Mouse (Mus musculus): ENCODE results near the gene Rapgef1. TPM values are rescaled to one million over a fixed set of nuclear protein-coding genes. Genes with fewer than 3 reads are reported as not detected.

Rapgef1 gene
- polyA plus RNA-seq, 1 experiment from 2014 or later: 22.4 TPM

GRCm38 (mm10) chr2:29633782-29634181 is 14.3 kb downstream of the Rapgef1 start:
- H3K27me3 ChIP-seq (replicated peaks; ENCODE audit: control insufficient read depth, insufficient read depth, low read length): no peaks in the 10 kb centered on the region
- H3K4me1 ChIP-seq (ENCODE audit: control insufficient read depth, insufficient read depth, low read length): peaks cover 25% of the 10 kb centered on the region
- ATAC-seq (ENCODE audit: low read depth): no peak
- H3K4me3 ChIP-seq (ENCODE audit: low read depth, low read length): no peak overlapping the region
- no peak for DNase-seq (ENCODE audit: low spot score)
- H3K9ac ChIP-seq (ENCODE audit: low read depth, low read length): no peak overlapping the region
- H3K36me3 ChIP-seq (ENCODE audit: control insufficient read depth, insufficient read depth, low read length): no peaks in the 10 kb centered on the region
- 90% methylated on average over 3 of the region's 3 CpGs for WGBS
- H3K27ac ChIP-seq (replicated peaks; ENCODE audit: low read depth, low read length): peak overlapping the region; percentile 41; the same call in 1 of the 2 replicates
- H3K4me2 ChIP-seq (ENCODE audit: low read depth, low read length): no peak overlapping the region
- H3K9me3 ChIP-seq (ENCODE audit: control insufficient read depth, low read length): no peaks in the 10 kb centered on the region

DNA sequence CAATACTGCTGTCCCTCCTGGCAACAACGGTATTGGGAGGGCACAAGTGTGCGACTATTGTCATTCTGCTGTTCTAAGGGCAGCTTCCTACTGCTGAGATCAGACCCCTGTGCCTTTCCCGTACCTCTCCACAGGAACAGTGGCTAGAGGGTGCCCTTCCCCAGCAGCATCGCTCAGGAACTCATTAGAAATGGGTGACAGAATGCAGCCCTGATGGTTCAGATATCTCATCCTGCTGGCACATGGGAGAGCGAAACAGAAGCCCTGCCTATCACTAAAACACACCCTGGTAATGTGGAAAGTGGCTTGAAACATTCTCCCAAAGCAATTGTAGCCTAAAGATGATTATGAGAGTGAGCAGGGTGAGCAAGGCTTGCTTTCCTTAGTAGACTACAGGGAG is 15.0 kb downstream of the Rapgef1 start:
- Histone ChIP-seq H3K4me1 (ENCODE audit: control insufficient read depth, insufficient read depth, low read length) (peaks cover 19% of the 10 kb centered on the region), H3K27ac (replicated peaks; ENCODE audit: low read depth, low read length) (no peak overlapping the region), H3K4me3 (ENCODE audit: low read depth, low read length) (no peak overlapping the region), H3K9me3 (ENCODE audit: control insufficient read depth, low read length) (no peaks in the 10 kb centered on the region), H3K27me3 (replicated peaks; ENCODE audit: control insufficient read depth, insufficient read depth, low read length) (no peaks in the 10 kb centered on the region), H3K36me3 (ENCODE audit: control insufficient read depth, insufficient read depth, low read length) (no peaks in the 10 kb centered on the region), H3K9ac (ENCODE audit: low read depth, low read length) (no peak overlapping the region), H3K4me2 (ENCODE audit: low read depth, low read length) (no peak overlapping the region)
- ATAC-seq (ENCODE audit: low read depth) (no peak), DNase-seq (ENCODE audit: low spot score) (no peak)
- 79% methylated on average over 5 of the region's 5 CpGs for WGBS

DNA sequence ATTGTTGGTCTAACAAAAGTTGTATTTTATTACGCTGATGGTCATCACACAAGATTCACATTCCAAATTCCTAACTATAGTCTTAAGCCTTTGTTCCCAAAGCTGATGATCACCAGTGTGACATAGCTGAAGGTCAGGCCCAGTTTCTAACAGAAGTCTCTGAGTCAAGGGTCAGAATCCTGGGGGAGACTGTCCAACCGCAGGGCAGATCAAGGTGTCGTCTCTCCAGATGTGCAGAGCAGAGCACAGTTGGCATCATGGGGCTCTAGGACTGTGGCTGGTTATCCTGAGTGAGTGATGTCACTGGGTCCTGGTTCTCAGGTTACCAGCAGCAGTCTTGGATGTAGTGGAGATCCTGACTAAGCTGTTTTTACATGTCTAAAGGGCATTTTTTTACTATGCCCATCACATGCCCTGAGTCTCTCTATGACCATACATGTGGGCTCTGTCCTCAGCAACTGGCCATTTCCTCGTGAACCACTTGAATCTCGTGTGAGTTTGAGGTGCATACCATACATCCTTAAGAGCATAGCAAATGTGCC is 16.5 kb downstream of the Rapgef1 start:
- peaks cover 19% of the 10 kb centered on the region for H3K4me1 ChIP-seq (ENCODE audit: control insufficient read depth, insufficient read depth, low read length)
- 85% methylated on average over 5 of the region's 5 CpGs for WGBS
- H3K4me2 ChIP-seq (ENCODE audit: low read depth, low read length): no peak overlapping the region
- H3K4me3 ChIP-seq (ENCODE audit: low read depth, low read length): no peak overlapping the region
- ATAC-seq (ENCODE audit: low read depth) (no peak), DNase-seq (ENCODE audit: low spot score) (no peak)
- no peaks in the 10 kb centered on the region for H3K36me3 ChIP-seq (ENCODE audit: control insufficient read depth, insufficient read depth, low read length)
- H3K27me3 ChIP-seq (replicated peaks; ENCODE audit: control insufficient read depth, insufficient read depth, low read length): no peaks in the 10 kb centered on the region
- H3K9me3 ChIP-seq (ENCODE audit: control insufficient read depth, low read length): no peaks in the 10 kb centered on the region
- no peak overlapping the region for H3K9ac ChIP-seq (ENCODE audit: low read depth, low read length)
- H3K27ac ChIP-seq (replicated peaks; ENCODE audit: low read depth, low read length): no peak overlapping the region

- no peak for DNase-seq (ENCODE audit: low spot score)
- H3K9me3 ChIP-seq (ENCODE audit: control insufficient read depth, low read length): no peaks in the 10 kb centered on the region
- no peak overlapping the region for H3K9ac ChIP-seq (ENCODE audit: low read depth, low read length)
- no peak overlapping the region for H3K4me3 ChIP-seq (ENCODE audit: low read depth, low read length)
- H3K36me3 ChIP-seq (ENCODE audit: control insufficient read depth, insufficient read depth, low read length): no peaks in the 10 kb centered on the region
- H3K4me1 ChIP-seq (ENCODE audit: control insufficient read depth, insufficient read depth, low read length): peaks cover 16% of the 10 kb centered on the region
- H3K27ac ChIP-seq (replicated peaks; ENCODE audit: low read depth, low read length): no peak overlapping the region
- ATAC-seq (ENCODE audit: low read depth): no peak
- no peak overlapping the region for H3K4me2 ChIP-seq (ENCODE audit: low read depth, low read length)
- no peaks in the 10 kb centered on the region for H3K27me3 ChIP-seq (replicated peaks; ENCODE audit: control insufficient read depth, insufficient read depth, low read length)
These were observed 18.0 kb downstream of the Rapgef1 start for GRCm38 (mm10) chr2:29637528-29637927.

GRCm38 (mm10) chr2:29639377-29639776 is 19.9 kb downstream of the Rapgef1 start:
- H3K4me1 ChIP-seq (ENCODE audit: control insufficient read depth, insufficient read depth, low read length): 0 out of 2 replicates have a peak, but pooled peaks cover 3% of the 10 kb centered on the region
- 0 out of 2 replicates have a peak overlapping the region, but pooled peaks have one; percentile 7 for H3K27ac ChIP-seq (replicated peaks; ENCODE audit: low read depth, low read length)
- no peaks in the 10 kb centered on the region for H3K36me3 ChIP-seq (ENCODE audit: control insufficient read depth, insufficient read depth, low read length)
- DNase-seq (ENCODE audit: low spot score): no peak
- H3K9me3 ChIP-seq (ENCODE audit: control insufficient read depth, low read length): no peaks in the 10 kb centered on the region
- ATAC-seq (ENCODE audit: low read depth): no peak
- no peak overlapping the region for H3K4me2 ChIP-seq (ENCODE audit: low read depth, low read length)
- H3K4me3 ChIP-seq (ENCODE audit: low read depth, low read length): no peak overlapping the region
- no peaks in the 10 kb centered on the region for H3K27me3 ChIP-seq (replicated peaks; ENCODE audit: control insufficient read depth, insufficient read depth, low read length)
- WGBS: 83% methylated on average over 1 of the region's 1 CpGs
- H3K9ac ChIP-seq (ENCODE audit: low read depth, low read length): no peak overlapping the region

DNA sequence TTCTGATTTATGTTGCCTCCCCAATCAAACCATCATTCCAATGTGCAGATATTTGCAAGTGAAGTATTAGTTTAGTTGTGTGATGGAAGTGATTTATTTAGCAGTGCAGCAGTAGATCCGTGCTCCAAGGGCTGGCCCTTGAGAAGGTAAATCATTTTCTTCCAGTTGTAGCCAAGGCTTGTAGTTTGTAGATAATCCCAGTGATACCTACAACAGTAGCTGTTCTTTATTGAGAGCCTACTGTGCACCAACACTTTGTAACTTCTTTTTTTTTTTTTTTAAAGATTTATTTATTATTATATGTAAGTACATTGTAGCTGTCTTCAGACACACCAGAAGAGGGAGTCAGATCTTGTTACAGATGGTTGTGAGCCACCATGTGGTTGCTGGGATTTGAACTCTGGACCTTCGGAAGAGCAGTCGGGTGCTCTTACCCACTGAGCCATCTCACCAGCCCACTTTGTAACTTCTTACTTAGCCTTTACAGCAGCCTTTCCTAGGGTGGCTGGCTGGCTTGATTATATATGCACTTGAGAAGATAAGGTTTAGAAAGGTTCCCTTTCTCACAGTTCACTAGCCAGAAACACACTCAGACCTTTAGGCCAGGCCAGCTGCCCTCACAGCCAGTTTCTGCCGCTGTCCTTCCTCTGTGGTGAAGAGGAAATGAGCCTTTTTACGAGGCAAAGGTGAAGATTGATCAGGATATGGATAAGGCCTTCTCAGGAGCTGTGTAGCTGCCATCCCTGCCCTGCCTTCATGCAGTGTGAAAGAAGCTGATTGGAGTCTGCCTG is 20.6 kb downstream of the Rapgef1 start:
- H3K9me3 ChIP-seq (ENCODE audit: control insufficient read depth, low read length): no peaks in the 10 kb centered on the region
- no peak for DNase-seq (ENCODE audit: low spot score)
- H3K4me3 ChIP-seq (ENCODE audit: low read depth, low read length): no peak overlapping the region
- 0 out of 2 replicates have a peak overlapping the region, but pooled peaks have one; percentile 7 for H3K27ac ChIP-seq (replicated peaks; ENCODE audit: low read depth, low read length)
- no peaks in the 10 kb centered on the region for H3K36me3 ChIP-seq (ENCODE audit: control insufficient read depth, insufficient read depth, low read length)
- H3K27me3 ChIP-seq (replicated peaks; ENCODE audit: control insufficient read depth, insufficient read depth, low read length): no peaks in the 10 kb centered on the region
- no peak for ATAC-seq (ENCODE audit: low read depth)
- H3K4me2 ChIP-seq (ENCODE audit: low read depth, low read length): no peak overlapping the region
- no peak overlapping the region for H3K9ac ChIP-seq (ENCODE audit: low read depth, low read length)
- H3K4me1 ChIP-seq (ENCODE audit: control insufficient read depth, insufficient read depth, low read length): 0 out of 2 replicates have a peak, but pooled peaks cover 3% of the 10 kb centered on the region
- WGBS: 81% methylated on average over 5 of the region's 5 CpGs

- Histone ChIP-seq H3K4me3 (ENCODE audit: low read depth, low read length) (no peak overlapping the region), H3K27me3 (replicated peaks; ENCODE audit: control insufficient read depth, insufficient read depth, low read length) (no peaks in the 10 kb centered on the region), H3K36me3 (ENCODE audit: control insufficient read depth, insufficient read depth, low read length) (no peaks in the 10 kb centered on the region), H3K27ac (replicated peaks; ENCODE audit: low read depth, low read length) (no peak overlapping the region), H3K9ac (ENCODE audit: low read depth, low read length) (no peak overlapping the region), H3K9me3 (ENCODE audit: control insufficient read depth, low read length) (no peaks in the 10 kb centered on the region), H3K4me2 (ENCODE audit: low read depth, low read length) (no peak overlapping the region), H3K4me1 (ENCODE audit: control insufficient read depth, insufficient read depth, low read length) (0 out of 2 replicates have a peak, but pooled peaks cover 3% of the 10 kb centered on the region)
- WGBS: 80% methylated on average over 3 of the region's 3 CpGs
- no peak for ATAC-seq (ENCODE audit: low read depth)
- no peak for DNase-seq (ENCODE audit: low spot score)
These were observed 22.2 kb downstream of the Rapgef1 start for GRCm38 (mm10) chr2:29641707-29642106.

GRCm38 (mm10) chr2:29643418-29643817 is 23.9 kb downstream of the Rapgef1 start:
- Histone ChIP-seq H3K27me3 (replicated peaks; ENCODE audit: control insufficient read depth, insufficient read depth, low read length) (no peaks in the 10 kb centered on the region), H3K36me3 (ENCODE audit: control insufficient read depth, insufficient read depth, low read length) (no peaks in the 10 kb centered on the region), H3K27ac (replicated peaks; ENCODE audit: low read depth, low read length) (no peak overlapping the region), H3K9ac (ENCODE audit: low read depth, low read length) (no peak overlapping the region), H3K9me3 (ENCODE audit: control insufficient read depth, low read length) (no peaks in the 10 kb centered on the region), H3K4me2 (ENCODE audit: low read depth, low read length) (no peak overlapping the region), H3K4me1 (ENCODE audit: control insufficient read depth, insufficient read depth, low read length) (no peaks in the 10 kb centered on the region), H3K4me3 (ENCODE audit: low read depth, low read length) (no peak overlapping the region)
- ATAC-seq (ENCODE audit: low read depth) (no peak), DNase-seq (ENCODE audit: low spot score) (peak; percentile 37)
- WGBS: 72% methylated on average over 4 of the region's 4 CpGs
